Mouse (Mus musculus): ENCODE data around the gene Etl4.
"Not testable (repeated sequence)": the region's sequence is repeated elsewhere in the genome, so short reads cannot be mapped to it uniquely, and the experiment has no call there.

Gene Etl4

DNA sequence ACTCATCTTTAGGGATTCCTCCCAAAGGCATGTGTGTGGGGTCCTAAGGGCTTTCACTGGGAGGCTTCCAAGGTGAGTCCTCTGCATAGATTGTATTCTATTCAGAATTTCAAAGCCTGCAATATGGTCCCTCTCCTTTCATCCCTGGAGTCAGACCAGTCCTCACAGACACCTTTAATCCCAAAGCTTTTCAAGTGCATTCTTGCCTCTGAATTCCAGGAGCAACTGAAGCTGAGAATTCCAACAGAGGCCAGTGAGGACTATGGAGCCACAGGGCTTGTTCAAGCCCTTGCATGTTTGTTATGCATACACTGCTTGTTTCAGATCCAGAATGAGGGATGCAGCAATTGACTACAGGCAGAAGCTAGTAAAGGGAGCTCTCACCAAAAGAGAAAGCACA is 743.5 kb downstream of the Etl4 start:
- no peak for DNase-seq (ENCODE audit: low spot score in 2 of 2)

- no peak for DNase-seq (ENCODE audit: low spot score in 2 of 2)
These were observed 744.5 kb downstream of the Etl4 start for GRCm38 (mm10) chr2:20654058-20654457.

- DNase-seq (ENCODE audit: low spot score in 2 of 2), result no peak
These were observed 745.2 kb downstream of the Etl4 start for GRCm38 (mm10) chr2:20654598-20655340.

DNA sequence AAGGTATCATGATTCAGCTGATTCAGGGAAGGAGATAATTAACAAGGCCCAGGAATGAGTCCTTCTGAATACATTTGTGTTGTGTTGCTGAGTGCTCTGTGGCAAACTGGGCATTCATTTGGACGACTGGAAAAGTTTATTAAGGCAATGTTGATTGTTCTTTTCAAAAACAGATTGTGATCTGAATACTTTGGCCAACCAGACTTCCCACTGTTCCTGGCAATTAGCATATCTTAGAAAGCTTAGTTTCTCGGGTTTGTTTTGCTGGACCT is 745.7 kb downstream of the Etl4 start:
- DNase-seq (ENCODE audit: low spot score in 2 of 2), result no peak

DNA sequence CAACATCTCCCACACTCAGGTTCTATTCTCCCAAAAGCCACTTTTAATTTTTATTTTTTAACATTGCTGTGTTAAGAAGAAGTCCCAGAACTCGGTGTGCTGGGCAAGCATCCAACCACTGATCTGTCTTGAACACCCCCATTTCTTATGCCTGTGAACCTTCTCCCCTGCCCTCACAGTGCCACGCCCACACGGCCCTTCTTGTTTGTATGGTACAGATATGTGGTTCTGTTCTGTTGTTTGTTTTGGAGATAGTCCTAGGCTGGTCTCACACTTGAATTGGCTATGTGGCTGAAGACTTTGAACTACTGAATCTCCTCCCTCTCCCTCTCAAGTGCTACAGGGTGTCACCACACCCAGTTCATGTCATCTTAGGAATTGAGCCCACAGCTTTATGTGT is 748.3 kb downstream of the Etl4 start:
- no peak for DNase-seq (ENCODE audit: low spot score in 2 of 2)

- DNase-seq (ENCODE audit: low spot score in 2 of 2), result no peak
These were observed 752.3 kb downstream of the Etl4 start for GRCm38 (mm10) chr2:20661841-20662240.

DNA sequence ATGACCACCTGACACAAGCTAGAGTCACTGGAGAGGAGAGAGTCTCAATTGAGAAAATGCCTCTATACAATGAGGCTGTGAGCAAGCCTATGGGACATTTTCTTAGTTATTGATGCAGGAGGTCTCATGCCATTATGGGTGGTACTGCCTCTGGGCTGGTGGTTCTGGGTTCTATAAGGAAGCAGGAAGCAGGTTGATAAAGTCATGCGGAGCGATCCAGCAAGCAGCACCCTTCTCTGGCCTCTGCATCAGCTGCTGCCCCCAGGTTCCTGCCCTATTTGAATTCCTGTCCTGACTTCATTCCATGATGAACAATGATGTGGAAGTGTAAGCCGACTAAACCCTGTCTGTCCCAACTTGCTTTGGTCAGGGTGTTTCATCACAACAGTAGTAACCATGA is 753.1 kb downstream of the Etl4 start:
- DNase-seq (ENCODE audit: low spot score in 2 of 2), result no peak

GRCm38 (mm10) chr2:20665309-20665971 is 755.9 kb downstream of the Etl4 start:
- no peak for DNase-seq (ENCODE audit: low spot score in 2 of 2)

DNA sequence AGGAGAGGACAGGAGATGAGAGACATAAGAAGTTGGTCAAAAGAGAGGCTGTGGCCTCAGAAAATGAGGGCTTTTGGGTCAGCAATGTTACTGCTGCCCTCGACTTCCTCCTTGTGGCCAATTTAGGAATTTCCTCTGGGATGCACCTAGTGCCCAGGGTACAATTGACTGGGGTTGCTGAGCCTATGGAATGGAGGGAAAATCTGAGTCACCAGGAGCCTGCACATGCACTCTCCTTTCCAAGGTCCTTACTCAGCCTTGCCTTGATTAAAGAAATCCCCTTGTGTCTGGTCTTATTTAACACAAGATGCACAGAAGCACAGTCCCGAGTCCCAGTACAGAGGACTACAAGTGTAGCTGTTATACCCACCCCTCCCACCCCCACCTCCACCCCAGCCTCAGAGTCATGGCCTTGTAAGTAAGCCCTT is 756.5 kb downstream of the Etl4 start:
- DNase-seq (ENCODE audit: low spot score in 2 of 2), result no peak

DNA sequence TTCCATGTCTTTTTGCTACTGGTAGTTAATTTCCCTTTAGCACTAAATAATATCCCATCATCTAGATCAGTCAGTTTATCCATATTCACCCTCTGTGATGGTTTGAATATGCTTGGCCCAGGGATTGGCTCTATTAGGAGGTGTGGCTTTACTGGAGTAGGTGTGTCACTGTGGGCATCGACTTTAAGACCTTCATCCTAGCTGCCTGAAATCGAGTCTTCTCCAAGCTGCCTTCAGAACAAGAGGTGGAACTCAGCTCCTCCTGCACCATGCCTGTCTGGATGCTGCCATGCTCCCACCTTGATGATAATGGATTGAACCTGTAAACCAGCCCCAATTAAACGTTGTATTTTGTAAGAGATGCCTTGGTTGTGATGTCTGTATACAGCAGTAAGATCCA is 758.3 kb downstream of the Etl4 start:
- DNase-seq (ENCODE audit: low spot score in 2 of 2), result no peak

DNA sequence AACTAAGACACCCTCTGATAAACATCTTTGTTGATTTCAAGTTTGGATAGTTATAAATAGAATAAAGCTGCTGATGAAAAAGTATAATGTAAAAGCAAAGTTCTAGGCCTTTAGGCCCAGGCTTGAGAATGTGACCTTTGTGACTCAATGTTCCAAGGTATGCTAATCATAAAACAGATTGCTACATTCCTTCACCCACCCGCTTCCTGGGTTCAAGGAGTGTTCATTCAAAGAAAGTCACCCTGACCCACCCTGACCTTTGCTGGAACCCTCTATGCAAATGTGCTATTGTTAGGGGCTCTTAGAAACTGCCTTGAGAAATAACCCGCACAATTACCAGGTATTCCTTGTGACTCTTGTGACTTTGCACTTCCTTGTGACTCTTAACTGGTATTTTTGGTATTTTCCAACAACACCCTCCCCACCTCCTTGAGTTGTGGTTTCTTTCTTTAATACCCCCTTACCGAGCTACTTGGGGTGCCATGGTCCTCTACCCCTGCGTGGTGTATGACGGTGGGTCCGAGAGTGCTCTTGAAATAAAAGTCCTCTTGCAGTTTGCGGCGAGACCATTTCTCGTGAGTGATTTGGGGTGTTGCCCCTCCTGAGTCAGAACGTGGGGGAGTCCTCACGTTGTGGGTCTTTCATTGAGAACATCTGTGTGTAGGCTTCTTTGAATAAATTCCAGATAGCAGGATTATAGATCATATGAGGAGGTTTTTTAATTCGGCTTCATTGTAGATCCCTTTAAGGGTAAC is 758.9 kb downstream of the Etl4 start:
- DNase-seq (ENCODE audit: low spot score in 2 of 2), result not testable (repeated sequence)

GRCm38 (mm10) chr2:20669367-20669766 is 759.8 kb downstream of the Etl4 start:
- no peak for DNase-seq (ENCODE audit: low spot score in 2 of 2)

DNA sequence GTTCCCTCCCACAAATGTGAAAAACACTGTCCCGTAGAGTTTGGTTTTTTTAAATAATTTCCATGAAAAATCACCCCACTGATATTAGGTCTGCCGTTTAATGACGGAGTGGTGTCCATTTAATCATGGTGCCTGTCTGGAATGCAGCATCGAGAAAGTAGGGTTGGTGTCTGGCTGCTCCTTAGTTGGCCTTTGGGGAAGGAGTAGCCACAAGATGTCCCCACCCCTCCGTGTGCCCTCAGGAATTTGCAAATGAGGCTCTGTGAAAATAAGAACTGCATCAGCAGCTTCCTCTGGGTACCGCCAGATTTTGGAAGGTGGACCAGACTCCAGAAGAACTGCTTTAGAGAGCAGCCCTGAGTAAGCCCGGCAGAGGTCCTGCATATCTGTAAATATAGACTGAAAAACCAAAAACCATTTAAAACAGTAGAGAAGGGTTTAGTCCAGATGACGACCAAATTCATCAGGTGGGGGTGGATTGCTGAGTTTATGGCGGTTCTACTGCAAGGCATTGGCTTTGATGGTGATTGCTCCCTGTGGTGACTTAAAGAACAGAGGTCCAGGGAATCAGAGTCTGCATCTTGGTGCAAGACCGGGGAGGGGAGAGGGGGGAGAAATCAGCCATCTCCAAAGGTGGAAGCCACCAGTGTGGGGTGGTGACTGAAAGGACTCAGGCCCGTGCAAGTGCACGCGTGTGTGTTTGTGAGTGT is 762.1 kb downstream of the Etl4 start:
- DNase-seq (ENCODE audit: low spot score in 2 of 2), result no peak

DNA sequence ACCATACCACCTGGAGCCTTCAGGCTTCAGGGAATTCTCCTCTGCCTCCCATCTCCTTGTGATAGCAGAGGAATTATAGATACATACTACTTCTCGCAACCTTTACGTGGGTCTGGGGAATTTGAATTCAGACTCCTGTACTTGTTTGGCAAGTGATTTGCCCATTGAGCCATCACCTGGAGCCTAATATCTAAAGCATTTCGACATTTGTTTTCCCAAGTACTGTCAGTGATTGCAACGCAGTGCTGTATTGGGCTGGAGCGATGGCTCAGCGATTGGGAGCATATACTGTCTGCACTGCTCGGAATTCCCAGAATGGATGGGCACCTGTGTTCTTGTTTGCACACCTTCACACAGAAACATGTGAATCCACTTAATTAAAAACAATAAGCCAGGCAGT is 762.7 kb downstream of the Etl4 start:
- DNase-seq (ENCODE audit: low spot score in 2 of 2), result no peak

GRCm38 (mm10) chr2:20672803-20673603 is 763.4 kb downstream of the Etl4 start:
- no peak for DNase-seq (ENCODE audit: low spot score in 2 of 2)

GRCm38 (mm10) chr2:20676379-20676778 is 766.8 kb downstream of the Etl4 start:
- no peak for DNase-seq (ENCODE audit: low spot score in 2 of 2)

- DNase-seq (ENCODE audit: low spot score in 2 of 2), result no peak
These were observed 769.2 kb downstream of the Etl4 start for GRCm38 (mm10) chr2:20678793-20679192.

GRCm38 (mm10) chr2:20682203-20682602 is 772.6 kb downstream of the Etl4 start:
- not testable (repeated sequence) for DNase-seq (ENCODE audit: low spot score in 2 of 2)

DNA sequence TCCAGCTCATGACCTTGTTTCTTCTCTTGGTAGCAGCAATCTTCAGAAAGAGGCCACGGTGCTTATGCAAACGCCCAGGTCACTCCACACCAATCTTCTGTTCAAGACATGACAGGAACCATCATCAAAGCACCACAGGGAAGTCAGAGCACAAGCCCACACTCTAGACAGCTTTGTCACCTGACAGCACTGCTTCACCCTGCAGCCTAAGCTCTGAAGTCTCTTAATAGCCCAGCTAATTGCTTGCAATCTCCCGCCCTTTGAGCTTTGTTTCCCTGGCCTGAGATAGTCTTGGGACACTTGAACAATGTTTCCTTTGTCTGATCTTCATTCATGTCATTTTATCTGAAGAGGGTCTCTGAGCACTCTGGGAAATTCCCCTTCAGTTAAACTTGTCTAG is 779.8 kb downstream of the Etl4 start:
- DNase-seq (ENCODE audit: low spot score in 2 of 2), result no peak

DNA sequence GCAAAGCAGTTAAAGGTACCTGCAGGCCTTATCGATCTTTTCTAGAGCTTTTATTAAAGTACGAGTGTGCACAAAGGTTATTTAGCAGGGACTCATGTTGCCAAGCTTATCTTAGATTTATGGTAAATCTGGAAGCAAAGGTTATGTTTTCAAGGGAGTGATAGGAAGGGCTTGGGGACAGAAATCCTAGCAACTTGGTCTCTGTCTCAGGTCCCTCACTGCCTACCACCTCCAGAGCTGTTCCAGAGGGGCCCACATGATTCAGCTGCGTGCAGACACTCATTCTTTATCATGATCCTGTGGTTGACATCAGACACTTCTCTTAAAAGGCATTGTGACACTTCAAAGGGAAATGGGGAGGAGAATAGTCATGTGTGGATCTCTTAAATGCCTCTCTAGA is 783.3 kb downstream of the Etl4 start:
- DNase-seq (ENCODE audit: low spot score in 2 of 2), result no peak

DNA sequence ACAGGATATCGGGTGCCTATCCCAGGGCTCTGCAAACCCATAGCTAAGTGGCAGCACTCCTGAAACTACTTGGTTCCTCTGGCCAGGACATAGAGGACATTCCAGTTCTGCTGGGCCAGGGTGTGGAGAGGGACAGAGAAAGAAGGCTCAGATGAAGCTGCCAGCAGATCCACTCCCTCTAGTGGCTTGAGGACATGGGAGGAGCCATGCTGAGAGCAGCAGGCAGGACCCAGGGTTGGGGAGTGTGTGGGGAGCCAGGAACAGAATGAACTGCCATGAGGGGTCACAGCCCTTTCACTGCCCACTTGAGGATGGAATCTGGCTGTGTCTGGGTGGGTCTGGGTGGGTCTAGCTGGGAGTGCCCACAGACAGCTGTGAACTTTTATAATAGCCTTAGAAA is 784.2 kb downstream of the Etl4 start:
- DNase-seq (ENCODE audit: low spot score in 2 of 2), result no peak

DNA sequence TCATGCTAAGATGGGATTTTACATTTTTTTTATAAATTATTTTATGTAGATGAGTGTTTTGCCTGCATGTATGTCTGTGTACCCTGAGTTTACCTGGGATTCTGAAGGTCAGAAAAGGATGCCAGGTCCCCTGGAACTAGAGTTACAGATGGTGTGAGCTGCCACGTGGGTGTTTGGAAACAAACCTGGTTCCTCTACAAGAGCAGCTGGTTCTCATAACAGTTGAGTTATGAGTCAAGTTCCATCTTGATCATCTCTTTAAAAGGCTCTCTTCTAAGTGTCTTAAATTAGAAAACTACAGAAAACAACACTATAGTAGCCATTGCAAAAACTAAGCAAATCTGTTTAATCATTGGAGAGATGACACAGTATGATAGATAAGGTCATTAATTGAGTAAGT is 788.1 kb downstream of the Etl4 start:
- DNase-seq (ENCODE audit: low spot score in 2 of 2), result no peak
